ENCODE assay signal across 21 mouse cellular contexts in genomic region chr2:137489181-137489682, GRCm38 (mm10).
DNase-seq lines count a peak whose midpoint lies in the region; ATAC-seq lines count a peak whose summit lies in the region.
"Had no signal": no experiment of that assay in that cellular context is flagged by ENCODE, and none has a peak within 500 bp of the region (broad histone marks: within the 10 kb centered on the region; RNA-seq: fewer than 3 reads in every experiment).

No protein-coding gene starts in this region.

- WGBS in heart, embryonic 12.5 days = 57% methylated on average over 5 of the region's 5 CpGs

- no peaks in the 10 kb centered on the region for H3K9me3 ChIP-seq in heart, embryonic 12.5 days (replicated peaks)
- H3K9me3 ChIP-seq: embryonic facial prominence, embryonic 13.5 days; forebrain, embryonic 12.5 days; heart, embryonic 10.5 days; limb, embryonic 10.5 days; lung, embryonic 15.5 days; midbrain, embryonic 12.5 days; neural tube, embryonic 13.5 days had no signal

- H3K4me2 ChIP-seq in heart, embryonic 12.5 days = no peak overlapping the region
- H3K4me2 ChIP-seq: embryonic facial prominence, embryonic 13.5 days; forebrain, embryonic 12.5 days; liver, embryonic 11.5 days; lung, embryonic 15.5 days; midbrain, embryonic 12.5 days; neural tube, embryonic 13.5 days had no signal

- no peaks in the 10 kb centered on the region for H3K36me3 ChIP-seq in heart, embryonic 12.5 days
- H3K36me3 ChIP-seq: embryonic facial prominence, embryonic 13.5 days; forebrain, embryonic 12.5 days; heart, embryonic 10.5 days; limb, embryonic 10.5 days; lung, embryonic 15.5 days; midbrain, embryonic 12.5 days; neural tube, embryonic 13.5 days had no signal

- H3K4me1 ChIP-seq in heart, embryonic 12.5 days (replicated peaks) = no peaks in the 10 kb centered on the region
- H3K4me1 ChIP-seq: embryonic facial prominence, embryonic 13.5 days; forebrain, embryonic 12.5 days; heart, embryonic 10.5 days; limb, embryonic 10.5 days; lung, embryonic 15.5 days; midbrain, embryonic 12.5 days; neural tube, embryonic 13.5 days had no signal

- no peak overlapping the region for H3K4me3 ChIP-seq in heart, embryonic 12.5 days
- H3K4me3 ChIP-seq: embryonic facial prominence, embryonic 13.5 days; forebrain, embryonic 12.5 days; heart, embryonic 10.5 days; limb, embryonic 10.5 days; lung, embryonic 15.5 days; midbrain, embryonic 12.5 days; neural tube, embryonic 13.5 days had no signal

- peak; percentile 7 to 17 for DNase-seq in heart, adult 18-20 months
- DNase-seq in kidney, postnatal 4 days = peak; percentile 10 to 13
- no peak for DNase-seq in kidney, postnatal 25 days
- DNase-seq in right cerebral cortex, adult 2 months (ENCODE audit: low spot score in 2 of 2) = peak; percentile 8 to 9
- DNase-seq in right cerebral cortex, postnatal 14 days = no peak
- DNase-seq in adrenal gland, adult (ENCODE audit: inconsistent age in 2 of 2, low spot score in 1 of 2) = no peak
- DNase-seq: adrenal gland, postnatal 25 days; cerebellum, adult 8-10 months; gastrocnemius, postnatal 25 days; thymus, postnatal 25 days had no signal

- no peak for ATAC-seq in heart, embryonic 12.5 days (ENCODE audit: insufficient number of reproducible peaks, low FRiP score)
- ATAC-seq: hindbrain, embryonic 16.5 days; intestine, postnatal 0 days had no signal

- H3K9ac ChIP-seq in heart, embryonic 12.5 days = no peak overlapping the region
- H3K9ac ChIP-seq: embryonic facial prominence, embryonic 13.5 days; forebrain, embryonic 12.5 days; lung, embryonic 15.5 days; midbrain, embryonic 12.5 days; neural tube, embryonic 13.5 days had no signal

- no peak overlapping the region for H3K27ac ChIP-seq in heart, embryonic 12.5 days (ENCODE audit: poor library complexity, severe bottlenecking)
- H3K27ac ChIP-seq: embryonic facial prominence, embryonic 13.5 days; forebrain, embryonic 12.5 days; heart, embryonic 10.5 days; limb, embryonic 10.5 days; lung, embryonic 15.5 days; midbrain, embryonic 12.5 days; neural tube, embryonic 13.5 days had no signal

- H3K27me3 ChIP-seq in heart, embryonic 12.5 days (replicated peaks) = no peaks in the 10 kb centered on the region
- H3K27me3 ChIP-seq: embryonic facial prominence, embryonic 13.5 days; forebrain, embryonic 12.5 days; lung, embryonic 15.5 days; midbrain, embryonic 12.5 days; neural tube, embryonic 13.5 days had no signal

Comparison
In these comparisons a context has a peak if more than half of its experiments do, and no peak if none do; other contexts are left out.
1. DNase-seq: peak in heart, adult 18-20 months (2 of 2), kidney, postnatal 4 days (2 of 2) and right cerebral cortex, adult 2 months (2 of 2); none in kidney, postnatal 25 days (0 of 2), right cerebral cortex, postnatal 14 days (single experiment) and adrenal gland, adult (0 of 2).